ENCODE assay signal across 14 mouse cellular contexts in genomic region chr13:83580856-83581255, GRCm38 (mm10).
"Had no signal": no experiment of that assay in that cellular context is flagged by ENCODE, and none has a peak within 500 bp of the region (broad histone marks: within the 10 kb centered on the region; RNA-seq: fewer than 3 reads in every experiment).

No protein-coding gene starts in this region.

- H3K36me3 ChIP-seq: lung, embryonic 15.5 days; midbrain, embryonic 12.5 days; neural tube, embryonic 12.5 days had no signal

- DNase-seq: liver, postnatal 0 days; lung, adult 2 months; lung, postnatal 14 days; lung, postnatal 36 days; midbrain, embryonic 14.5 days; right cerebral cortex, postnatal 14 days; thymus, adult 18-20 months; thymus, postnatal 14 days; thymus, postnatal 36 days had no signal

- H3K27ac ChIP-seq: lung, embryonic 15.5 days; macrophage; midbrain, embryonic 12.5 days; neural tube, embryonic 12.5 days had no signal

- H3K4me3 ChIP-seq: lung, embryonic 15.5 days; megakaryocyte, embryonic 14.5 days; midbrain, embryonic 12.5 days; neural tube, embryonic 12.5 days had no signal

- H3K9ac ChIP-seq: liver, postnatal 0 days; lung, embryonic 15.5 days; midbrain, embryonic 12.5 days; neural tube, embryonic 12.5 days had no signal

- H3K27me3 ChIP-seq: lung, embryonic 15.5 days; megakaryocyte, embryonic 14.5 days; midbrain, embryonic 12.5 days; neural tube, embryonic 12.5 days had no signal

- H3K4me1 ChIP-seq: neural tube, embryonic 12.5 days had no signal
